ENCODE assay signal across 27 mouse cellular contexts in genomic region chr11:84517431-84517830, GRCm38 (mm10). TPM values are rescaled to one million over a fixed set of nuclear protein-coding genes. Genes with fewer than 3 reads are reported as not detected.
DNase-seq lines count a peak whose midpoint lies in the region; ATAC-seq and TF ChIP-seq lines count a peak whose summit lies in the region.
"Had no signal": no experiment of that assay in that cellular context is flagged by ENCODE, and none has a peak within 500 bp of the region (broad histone marks: within the 10 kb centered on the region; RNA-seq: fewer than 3 reads in every experiment).

No protein-coding gene starts in this region.

- H3K36me3 ChIP-seq in neural tube, embryonic 11.5 days (ENCODE audit: control insufficient read depth, insufficient read depth, low read length) = no peaks in the 10 kb centered on the region
- H3K36me3 ChIP-seq in midbrain, embryonic 16.5 days (ENCODE audit: control insufficient read depth, insufficient read depth, low read length) = no peaks in the 10 kb centered on the region
- H3K36me3 ChIP-seq: embryonic facial prominence, embryonic 13.5 days; heart, embryonic 12.5 days; intestine, embryonic 15.5 days; liver, embryonic 12.5 days had no signal

- ATAC-seq in neural tube, embryonic 11.5 days (ENCODE audit: insufficient read depth, low FRiP score, low TSS enrichment) = no peak
- ATAC-seq in midbrain, embryonic 16.5 days = no peak
- ATAC-seq: CD4-positive, CD25-positive, alpha-beta regulatory T cell, adult 4 months; forebrain, embryonic 16.5 days; intestine, embryonic 15.5 days; liver, embryonic 12.5 days; Patski had no signal

- H3K9ac ChIP-seq in neural tube, embryonic 11.5 days (ENCODE audit: low read length) = 0 out of 2 replicates have a peak overlapping the region, but pooled peaks have one; percentile 19
- H3K9ac ChIP-seq in midbrain, embryonic 16.5 days (ENCODE audit: low read depth, low read length) = 0 out of 2 replicates have a peak overlapping the region, but pooled peaks have one; percentile 30
- H3K9ac ChIP-seq: embryonic facial prominence, embryonic 13.5 days; heart, embryonic 12.5 days; intestine, embryonic 15.5 days; liver, embryonic 12.5 days had no signal

- peaks cover 76% of the 10 kb centered on the region for H3K27me3 ChIP-seq in neural tube, embryonic 11.5 days (ENCODE audit: control insufficient read depth, insufficient read depth, low read length)
- peaks cover 41% of the 10 kb centered on the region for H3K27me3 ChIP-seq in midbrain, embryonic 16.5 days (ENCODE audit: control insufficient read depth, insufficient read depth, low read depth, low read length)

- no peak overlapping the region for H3K27ac ChIP-seq in neural tube, embryonic 11.5 days (ENCODE audit: low read depth, low read length)
- H3K27ac ChIP-seq in midbrain, embryonic 16.5 days (ENCODE audit: low read length) = no peak overlapping the region
- H3K27ac ChIP-seq in gastrocnemius, adult 2 months = no peak overlapping the region
- H3K27ac ChIP-seq: embryonic facial prominence, embryonic 13.5 days; intestine, embryonic 15.5 days; left cerebral cortex, adult 2 months; liver, embryonic 12.5 days had no signal

- 10% methylated on average over 2 of the region's 2 CpGs for WGBS in neural tube, embryonic 11.5 days
- 17% methylated on average over 2 of the region's 2 CpGs for WGBS in midbrain, embryonic 16.5 days

- intact Hi-C loops in gastrocnemius, adult 2 months (cut with DNase I) = loop anchor here (10.0 kb wide), 2 partner anchors 297 to 573 kb away; partner anchors contain the start of genes Ddx52 and Mrm1

- H3K9me3 ChIP-seq in neural tube, embryonic 11.5 days (ENCODE audit: control insufficient read depth, low read length) = no peaks in the 10 kb centered on the region
- no peaks in the 10 kb centered on the region for H3K9me3 ChIP-seq in midbrain, embryonic 16.5 days (replicated peaks; ENCODE audit: control insufficient read depth, low read length, poor library complexity, severe bottlenecking)
- H3K9me3 ChIP-seq: heart, embryonic 12.5 days; intestine, embryonic 15.5 days; liver, embryonic 12.5 days had no signal

- TF ChIP-seq CTCF in gastrocnemius, adult 2 months (IDR thresholded peaks at IDR 0.05) = no peak

- H3K4me1 ChIP-seq in neural tube, embryonic 11.5 days (ENCODE audit: control insufficient read depth, insufficient read depth, low read length) = peaks cover 5% of the 10 kb centered on the region; the same call in 1 of the 2 replicates
- H3K4me1 ChIP-seq in midbrain, embryonic 16.5 days (ENCODE audit: control insufficient read depth, insufficient read depth, low read length) = peaks cover 14% of the 10 kb centered on the region

- H3K4me2 ChIP-seq in neural tube, embryonic 11.5 days (ENCODE audit: low read depth) = no peak overlapping the region; the same call in 1 of the 2 replicates
- peak overlapping the region; percentile 44 for H3K4me2 ChIP-seq in midbrain, embryonic 16.5 days (ENCODE audit: low read length)
- H3K4me2 ChIP-seq: embryonic facial prominence, embryonic 13.5 days; heart, embryonic 12.5 days; intestine, embryonic 15.5 days; liver, embryonic 12.5 days had no signal

- H3K4me3 ChIP-seq in neural tube, embryonic 11.5 days (ENCODE audit: low read depth, low read length) = no peak overlapping the region
- peak overlapping the region; percentile 20 for H3K4me3 ChIP-seq in midbrain, embryonic 16.5 days (ENCODE audit: low read depth, low read length)
- no peak overlapping the region for H3K4me3 ChIP-seq in gastrocnemius, adult 2 months
- H3K4me3 ChIP-seq: embryonic facial prominence, embryonic 13.5 days; heart, embryonic 12.5 days; intestine, embryonic 15.5 days; left cerebral cortex, adult 2 months; liver, embryonic 12.5 days had no signal

- DNase-seq in embryo, embryonic 11 days = peak; percentile 21
- no peak for DNase-seq in embryo, embryonic 10 days (ENCODE audit: low spot score)
- DNase-seq in neural tube, embryonic 11.5 days (ENCODE audit: low spot score) = no peak
- DNase-seq in neural tube, embryonic 10.5 days (ENCODE audit: extremely low spot score, low spot score) = no peak
- no peak for DNase-seq in adipocyte (ENCODE audit: low spot score)
- DNase-seq in gastrocnemius, adult 2 months = no peak
- DNase-seq: adrenal gland, postnatal 14 days; cerebellum, adult 11 months; cerebellum, postnatal 25 days; heart, postnatal 14 days; kidney, adult 9 months; kidney, postnatal 4 days; layer of hippocampus, adult 9-11 months; lung, adult 2 months; right cerebral cortex, postnatal 14 days; spleen, adult 18-20 months; thymus, postnatal 25 days had no signal

RNA-seq across cellular contexts. Expression of gene Aatf, which starts 4.1 kb away (rescaled TPM):
- polyA plus RNA-seq in neural tube, embryonic 11.5 days (2014; fragmentation: Nextera tagmentation; extraction: Ambion mirVana) = 54.4 and 55.8 TPM in 2 replicates
- polyA plus RNA-seq in midbrain, embryonic 16.5 days (2015; fragmentation: Nextera tagmentation; extraction: Ambion mirVana) = 49.8 and 53.8 TPM in 2 replicates
- total RNA-seq in gastrocnemius, adult 2 months (2021) = 10 to 100 TPM; 13.1 to 13.2 TPM

RNA-seq across cellular contexts. Expression of gene Lhx1, which starts 7.9 kb away (rescaled TPM):
- 42.4 and 46.3 TPM in 2 replicates for polyA plus RNA-seq in neural tube, embryonic 11.5 days (2014; fragmentation: Nextera tagmentation; extraction: Ambion mirVana)
- polyA plus RNA-seq in midbrain, embryonic 16.5 days (2015; fragmentation: Nextera tagmentation; extraction: Ambion mirVana) = 25.3 and 30.0 TPM in 2 replicates
- not detected for total RNA-seq in gastrocnemius, adult 2 months (2021)
- total RNA-seq: adrenal gland, postnatal 14 days; heart, postnatal 14 days; megakaryocyte-erythroid progenitor cell, adult 5-6 weeks had no signal
- polyA plus RNA-seq: CD4-positive, CD25-positive, alpha-beta regulatory T cell, adult 4 months; liver, embryonic 12.5 days; lung, adult 2 months had no signal
